Mouse (Mus musculus) right cerebral cortex, postnatal 14 days (tissue): Measurements from ENCODE around the gene Ildr2.

Source experiments
- DNase-seq: peaks from one replicate; pipeline ENCODE4 v3.0.0; 2022

Ildr2 gene

GRCm38 (mm10) chr1:166344300-166345077, 90.5 kb downstream of the Ildr2 start:
- no peak for DNase-seq

DNA sequence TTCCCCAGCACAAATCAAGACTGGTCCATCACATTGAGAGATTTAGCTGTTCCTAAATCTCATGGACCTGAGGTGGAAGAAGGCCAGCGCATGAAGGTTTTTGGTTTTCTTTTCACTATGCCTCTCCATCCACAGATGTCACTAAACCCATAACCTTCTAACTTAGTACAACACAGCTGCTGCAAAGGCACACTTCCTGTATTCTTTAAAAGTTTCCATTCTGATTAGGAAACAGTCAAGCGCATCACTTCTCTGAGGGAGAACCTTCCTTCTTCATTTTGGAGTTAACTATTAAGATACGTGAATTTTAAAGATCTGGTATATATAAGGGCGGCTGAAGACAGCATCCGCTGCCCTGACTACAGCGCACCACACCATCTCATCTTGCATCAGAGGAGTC, 91.7 kb downstream of the Ildr2 start:
- no peak for DNase-seq

- no peak for DNase-seq
Measured at GRCm38 (mm10) chr1:166346906-166347305, 93.0 kb downstream of the Ildr2 start.

DNA sequence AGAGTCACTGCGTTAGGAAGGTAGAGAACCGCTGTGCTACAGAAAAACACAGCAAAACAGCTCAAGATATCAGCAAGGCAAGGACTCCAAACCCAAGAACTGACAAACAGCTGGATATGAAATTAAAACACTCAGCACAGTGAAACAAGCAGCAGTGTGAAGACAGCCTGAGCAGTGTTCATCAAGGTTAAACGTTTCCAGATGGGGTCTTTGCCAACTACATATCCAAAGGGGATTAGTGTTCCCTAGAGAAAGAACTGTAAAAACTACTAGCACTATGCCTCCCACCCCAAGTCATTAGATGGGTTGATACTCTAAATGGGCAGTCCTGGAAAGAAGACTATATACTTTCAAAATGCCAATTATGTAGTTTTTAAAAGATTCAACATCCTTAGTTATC, 95.4 kb downstream of the Ildr2 start:
- DNase-seq, result no peak

- DNase-seq, result no peak
Measured at GRCm38 (mm10) chr1:166349751-166350150, 95.8 kb downstream of the Ildr2 start.

DNA sequence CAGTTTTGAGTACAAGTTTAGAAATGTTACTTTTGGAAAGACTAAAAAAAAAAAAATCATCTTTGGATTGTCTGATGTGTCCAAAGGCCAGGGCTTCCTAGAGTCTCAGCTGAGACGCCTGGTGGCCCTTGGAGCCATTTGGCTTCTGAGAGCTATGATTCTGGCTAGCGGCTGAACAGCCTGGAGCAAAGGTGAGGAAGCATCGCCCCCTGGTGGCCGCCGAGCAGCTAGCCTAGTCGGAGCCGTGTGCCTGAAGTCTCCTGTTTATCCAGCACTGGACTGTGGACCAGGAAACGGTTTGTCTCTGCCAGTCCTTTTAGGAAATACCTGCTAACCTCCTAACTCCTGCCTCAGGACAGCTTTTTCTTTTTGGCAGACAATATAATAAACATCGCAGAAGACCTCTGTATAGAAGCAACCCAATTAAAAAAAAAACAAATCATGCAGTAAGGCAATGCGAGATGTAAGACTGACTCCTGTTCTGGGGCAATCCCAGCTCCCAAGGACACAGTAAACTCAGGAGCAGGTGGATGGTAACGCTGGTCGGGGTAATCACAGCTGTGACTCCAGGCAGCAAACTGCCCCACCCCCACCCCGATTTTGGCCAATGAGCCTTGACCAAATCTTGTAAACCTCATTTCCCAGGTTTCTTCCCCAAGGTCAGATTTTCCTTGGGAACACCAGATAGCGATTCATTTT, 106.4 kb downstream of the Ildr2 start:
- DNase-seq, result peak; percentile 97

- no peak for DNase-seq
Measured at GRCm38 (mm10) chr1:166360896-166361295, 107.0 kb downstream of the Ildr2 start.

DNA sequence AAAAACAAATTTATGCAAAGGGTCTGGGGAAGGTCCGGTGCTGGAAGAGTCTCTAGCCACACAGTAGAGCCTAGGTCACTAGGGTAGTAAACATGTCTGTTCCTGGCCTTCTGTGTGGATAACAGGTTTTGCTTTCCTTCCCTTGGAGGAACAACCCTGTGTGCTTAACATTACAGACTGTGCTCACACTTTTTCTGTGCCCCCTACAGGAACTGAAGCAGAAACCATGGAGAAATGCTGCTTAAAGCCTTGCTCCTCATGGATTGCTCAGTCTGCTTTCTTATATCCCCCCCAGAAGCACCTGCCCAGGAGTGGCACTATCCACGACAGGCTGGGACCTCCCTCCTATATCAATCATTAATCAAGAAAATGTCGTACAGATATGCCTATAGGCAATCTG, 107.9 kb downstream of the Ildr2 start:
- DNase-seq, result no peak

DNA sequence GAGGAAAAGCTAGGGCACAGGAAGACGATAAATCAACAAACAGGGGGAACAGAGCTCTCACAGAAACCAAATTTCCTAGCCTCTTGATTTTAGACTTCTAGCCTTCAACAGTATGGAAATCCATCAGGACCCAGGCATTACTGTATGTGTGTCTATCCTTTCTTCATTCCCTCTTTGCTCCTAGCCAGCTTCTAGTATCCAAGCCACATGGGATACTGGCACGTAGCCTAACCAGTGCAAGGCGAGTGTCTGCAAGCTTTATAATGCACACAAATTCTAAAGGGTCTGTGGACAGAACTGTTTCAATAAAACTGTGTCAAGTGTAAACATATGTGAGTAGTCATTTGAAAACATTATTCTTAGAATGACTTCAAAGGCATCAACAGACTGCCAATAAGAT, 108.7 kb downstream of the Ildr2 start:
- DNase-seq, result no peak

DNA sequence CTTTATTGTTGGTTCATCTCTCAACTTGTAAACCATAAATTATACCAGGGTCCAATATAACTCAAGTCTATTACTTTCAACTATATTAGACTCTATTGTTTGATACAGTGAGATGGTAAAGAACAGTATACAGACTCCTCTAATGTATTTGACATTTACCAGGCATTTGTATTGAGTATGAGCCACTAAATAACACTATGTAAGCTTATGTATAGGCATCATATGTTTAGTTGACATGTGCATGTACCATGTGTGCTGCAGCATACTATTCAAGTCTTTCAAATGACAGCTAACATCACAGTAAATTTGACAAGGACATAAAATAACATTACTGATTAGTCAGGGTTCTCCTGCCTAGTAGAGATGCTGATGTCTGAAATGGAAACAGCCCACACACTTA, 109.2 kb downstream of the Ildr2 start:
- no peak for DNase-seq
